Mouse (Mus musculus): ENCODE data around the gene Hmgb3.
A peak's percentile ranks its signal among the peaks of the same experiment; 100 is the strongest.
"Not testable (repeated sequence)": the region's sequence is repeated elsewhere in the genome, so short reads cannot be mapped to it uniquely, and the experiment has no call there.

Hmgb3 gene

GRCm38 (mm10) chrX:71555415-71556114 lies at the start of gene Hmgb3:
Hmgb3 (plus strand) TSS chrX:71555918.
- peak; percentile 65 to 73 for DNase-seq (ENCODE audit: low spot score in 2 of 2)

DNA sequence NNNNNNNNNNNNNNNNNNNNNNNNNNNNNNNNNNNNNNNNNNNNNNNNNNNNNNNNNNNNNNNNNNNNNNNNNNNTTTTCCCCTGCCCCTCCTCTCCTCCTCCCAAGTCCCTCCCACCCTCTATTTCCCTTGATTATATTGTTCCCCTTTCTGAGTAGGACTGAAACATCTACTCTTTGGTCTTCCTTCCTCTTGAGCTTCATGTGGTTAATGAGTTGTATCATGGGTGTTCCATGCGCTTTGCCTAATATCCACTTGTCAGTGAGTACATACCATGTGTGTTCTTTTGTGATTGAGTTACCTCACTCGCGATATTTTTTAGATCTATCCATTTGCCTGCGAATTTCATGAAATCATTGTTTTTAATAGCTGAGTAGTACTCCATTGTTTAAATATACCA lies 49.1 kb upstream of the Hmgb3 start:
- not testable (repeated sequence) for DNase-seq (ENCODE audit: low spot score in 2 of 2)

GRCm38 (mm10) chrX:71519252-71519651 lies 36.5 kb upstream of the Hmgb3 start:
- no peak for DNase-seq (ENCODE audit: low spot score in 2 of 2)

GRCm38 (mm10) chrX:71522889-71523288 lies 32.8 kb upstream of the Hmgb3 start:
- no peak for DNase-seq (ENCODE audit: low spot score in 2 of 2)

DNA sequence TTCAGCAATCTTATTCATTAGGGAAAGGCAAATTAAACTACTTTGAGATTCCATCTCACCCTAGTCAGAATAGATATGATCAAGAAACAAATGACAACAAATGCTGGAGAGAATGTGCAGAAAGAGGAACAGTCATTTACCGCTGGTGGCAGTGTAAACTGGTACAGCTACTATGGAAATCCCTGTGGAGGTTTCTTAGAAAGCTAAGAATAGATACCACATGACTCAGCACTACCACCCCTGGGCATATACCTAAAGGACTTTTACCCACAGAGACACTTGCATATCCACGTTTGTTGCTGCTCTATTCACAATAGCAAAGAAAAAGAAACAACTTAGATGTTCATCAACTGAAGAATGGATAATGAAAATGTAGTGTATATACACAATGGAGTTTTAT lies 31.4 kb upstream of the Hmgb3 start:
- no peak for DNase-seq (ENCODE audit: low spot score in 2 of 2)

- DNase-seq (ENCODE audit: low spot score in 2 of 2) = no peak
Observed at GRCm38 (mm10) chrX:71525593-71526299, 30.0 kb upstream of the Hmgb3 start.

GRCm38 (mm10) chrX:71527461-71527860 lies 28.3 kb upstream of the Hmgb3 start:
- DNase-seq (ENCODE audit: low spot score in 2 of 2) = no peak

DNA sequence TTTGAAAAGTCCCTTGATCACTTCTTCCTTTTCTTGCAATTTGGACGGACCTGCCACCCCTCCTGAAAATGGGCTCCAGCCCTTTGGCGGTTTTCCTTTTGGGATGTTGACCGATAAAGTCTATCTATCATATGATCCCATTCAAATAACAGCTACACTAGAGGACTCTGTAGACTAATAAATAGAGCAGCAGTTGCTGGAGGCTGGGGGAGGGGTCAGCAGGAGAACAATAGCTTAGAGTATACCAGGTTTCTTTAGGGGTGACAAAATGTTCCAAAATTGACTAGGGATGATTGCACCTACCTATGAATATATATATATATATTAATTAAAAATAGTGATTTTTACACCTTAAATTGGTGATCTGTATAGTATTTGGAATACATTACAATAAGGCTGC lies 27.6 kb upstream of the Hmgb3 start:
- DNase-seq (ENCODE audit: low spot score in 2 of 2) = no peak

DNA sequence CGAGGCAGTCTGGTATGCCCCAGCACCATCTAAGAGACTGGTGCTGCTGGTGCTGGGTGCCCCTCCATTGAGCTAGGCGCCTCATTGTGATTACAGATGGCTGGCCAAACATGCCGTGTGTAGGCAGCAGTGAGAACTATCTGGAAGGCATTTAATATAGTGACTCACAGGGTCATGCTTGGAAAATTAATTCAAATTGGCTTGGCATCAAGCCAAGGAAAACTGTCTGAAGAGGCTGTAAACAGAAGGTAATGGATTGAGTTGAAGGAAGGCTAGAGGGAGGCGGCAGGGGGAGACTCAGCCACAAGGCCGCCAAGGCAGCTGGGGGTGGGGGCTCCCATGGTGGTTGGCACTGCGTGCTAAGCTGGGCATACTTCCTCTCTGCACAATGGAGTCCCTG lies 27.1 kb upstream of the Hmgb3 start:
- DNase-seq (ENCODE audit: low spot score in 2 of 2) = no peak

DNA sequence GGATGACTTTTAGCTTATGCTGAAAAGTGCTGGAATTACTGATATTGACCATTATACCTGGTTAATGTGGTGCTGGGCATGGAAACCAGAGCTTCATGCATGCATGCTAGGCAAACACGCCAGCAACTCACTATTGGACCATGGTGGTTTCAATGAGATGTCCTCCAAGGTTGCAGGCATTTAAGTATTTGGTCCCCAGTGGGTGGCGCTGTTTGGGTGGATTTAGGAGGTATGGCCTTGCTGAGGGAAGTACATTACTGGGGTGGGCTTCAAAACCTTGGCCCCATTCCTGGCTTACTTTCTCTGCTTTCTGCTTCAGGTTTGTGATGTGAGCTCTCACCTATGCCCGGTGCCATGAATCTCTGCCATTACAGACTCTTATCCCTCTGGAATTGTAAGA lies 23.1 kb upstream of the Hmgb3 start:
- DNase-seq (ENCODE audit: low spot score in 2 of 2) = no peak

DNA sequence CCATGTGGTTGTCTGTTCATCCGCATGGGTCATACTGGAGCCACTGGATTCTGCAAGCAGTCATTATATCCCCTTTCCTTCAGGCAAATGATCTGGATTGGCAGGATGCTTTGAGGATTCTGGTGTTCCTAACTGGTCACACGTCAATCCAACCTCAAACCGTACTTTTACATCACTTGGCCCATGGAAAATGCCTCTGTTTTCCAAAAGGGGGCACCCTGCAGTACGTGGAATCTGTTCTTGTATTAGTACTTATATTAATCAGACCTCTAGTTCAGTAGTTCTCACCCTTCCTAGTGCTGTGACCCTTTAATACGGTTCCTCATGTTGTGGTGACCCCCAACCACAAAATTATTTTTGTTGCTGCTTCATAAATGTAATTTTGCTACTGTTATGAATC lies 21.6 kb upstream of the Hmgb3 start:
- DNase-seq (ENCODE audit: low spot score in 2 of 2) = no peak

GRCm38 (mm10) chrX:71537791-71538190 lies 17.9 kb upstream of the Hmgb3 start:
- DNase-seq (ENCODE audit: low spot score in 2 of 2) = no peak

GRCm38 (mm10) chrX:71540821-71541510 lies 14.8 kb upstream of the Hmgb3 start:
- DNase-seq (ENCODE audit: low spot score in 2 of 2) = no peak

DNA sequence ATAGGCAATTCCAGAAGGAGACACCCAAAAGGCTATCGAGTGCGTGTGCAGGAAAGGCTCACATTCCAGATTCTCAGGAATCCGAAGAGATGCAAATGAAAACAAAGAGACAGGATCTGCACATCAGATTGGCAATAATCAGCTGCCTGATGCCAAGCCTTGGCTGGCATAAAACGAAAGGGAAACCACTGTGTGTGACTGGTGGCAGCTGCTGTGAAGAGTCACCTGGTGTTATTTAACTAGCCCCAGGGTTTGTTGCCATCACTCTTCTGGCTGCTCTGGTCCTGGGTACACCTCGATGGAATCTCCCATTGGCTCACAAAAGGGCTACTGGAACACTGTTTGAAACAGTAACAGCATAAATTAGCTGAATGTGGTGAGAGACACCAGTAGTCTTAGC lies 11.0 kb upstream of the Hmgb3 start:
- no peak for DNase-seq (ENCODE audit: low spot score in 2 of 2)

DNA sequence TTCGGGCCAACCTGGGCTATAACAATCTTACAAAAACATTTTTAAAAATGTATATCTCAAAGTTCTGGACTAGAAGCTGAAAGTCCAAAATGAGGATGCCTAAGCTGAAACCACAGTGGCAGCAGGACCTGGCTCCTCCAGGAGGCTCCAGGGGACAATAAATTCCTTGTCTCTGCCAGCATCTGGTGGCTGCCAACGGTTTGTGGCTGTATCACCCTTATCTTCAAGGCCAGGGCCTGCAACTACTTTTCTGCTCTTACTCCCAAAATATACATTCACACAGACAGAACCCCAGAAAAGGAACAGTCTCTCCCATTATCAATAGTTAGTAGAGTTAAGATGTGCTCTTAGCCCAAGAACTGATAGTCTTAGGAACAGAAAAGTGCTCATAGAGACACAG lies 10.6 kb upstream of the Hmgb3 start:
- DNase-seq (ENCODE audit: low spot score in 2 of 2) = no peak

GRCm38 (mm10) chrX:71556115-71556941 lies 610 bp downstream of the Hmgb3 start:
- DNase-seq (ENCODE audit: low spot score in 2 of 2) = peak; percentile 7 to 13

DNA sequence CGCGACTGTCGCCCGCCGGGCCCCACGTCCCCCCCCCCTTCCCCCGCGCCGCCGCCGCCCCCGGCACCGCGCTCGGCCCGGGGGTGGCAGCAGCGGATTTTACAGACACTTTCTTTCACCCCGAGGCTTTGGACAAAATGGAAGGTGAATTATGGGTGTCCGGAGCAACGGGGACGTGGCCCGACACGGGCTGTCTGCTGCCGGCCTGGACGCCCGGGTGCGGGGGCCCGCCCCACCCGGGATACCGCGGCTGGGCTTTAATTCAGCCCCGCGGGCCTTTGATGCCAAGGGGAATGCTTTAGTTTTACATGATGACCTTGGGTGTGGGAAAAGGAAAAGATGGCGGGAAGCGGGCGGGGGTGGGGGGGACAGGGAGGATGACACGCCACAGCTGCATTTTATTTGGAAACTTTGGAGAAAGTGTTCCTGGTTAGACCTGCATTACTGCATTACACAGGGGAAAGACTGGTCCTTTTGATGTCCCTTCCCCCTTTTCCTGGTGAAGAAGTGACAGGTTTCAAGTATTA lies 1.3 kb downstream of the Hmgb3 start:
- no peak for DNase-seq (ENCODE audit: low spot score in 2 of 2)

- no peak for DNase-seq (ENCODE audit: low spot score in 2 of 2)
Observed at GRCm38 (mm10) chrX:71559336-71559735, 3.6 kb downstream of the Hmgb3 start.

- no peak for DNase-seq (ENCODE audit: low spot score in 2 of 2)
Observed at GRCm38 (mm10) chrX:71560796-71561195, 5.1 kb downstream of the Hmgb3 start.

- no peak for DNase-seq (ENCODE audit: low spot score in 2 of 2)
Observed at GRCm38 (mm10) chrX:71573132-71573900, 17.6 kb downstream of the Hmgb3 start.

DNA sequence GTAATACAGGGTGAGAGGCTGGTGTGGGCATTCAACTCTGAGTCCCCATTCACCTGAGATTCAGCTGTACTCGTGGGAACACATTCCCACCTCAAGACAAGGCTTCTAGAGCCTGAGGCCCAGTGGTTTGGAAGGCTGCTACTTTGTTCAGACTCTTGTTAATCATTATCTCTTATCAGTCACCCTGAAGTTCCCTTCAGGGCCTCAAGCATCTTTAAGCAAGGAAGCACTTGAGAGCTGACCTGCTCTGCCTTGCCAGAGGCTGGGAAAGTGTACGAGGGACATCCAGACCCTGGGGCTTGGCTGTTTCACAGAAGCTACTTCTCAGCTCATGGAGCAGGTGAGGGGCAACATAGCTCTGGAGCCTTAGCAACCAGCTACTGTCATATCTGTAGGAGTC lies 19.8 kb downstream of the Hmgb3 start:
- DNase-seq (ENCODE audit: low spot score in 2 of 2) = no peak

Data from spleen, postnatal 14 days (tissue).